Mouse (Mus musculus) embryonic facial prominence, embryonic 12.5 days (tissue): ENCODE measurements around the gene Abtb2. TPM values are rescaled to one million over a fixed set of nuclear protein-coding genes. Genes with fewer than 3 reads are reported as not detected.

Experiments
- ATAC-seq: fragments of 200-750 bp; cut with Nextera tagmentation; 2 replicates; pipeline ENCODE4 v1.8.0; 2017; ENCODE audit not compliant: insufficient number of reproducible peaks, insufficient read depth, low FRiP score, low TSS enrichment
- H3K27ac ChIP-seq: fragments of 300-500 bp; sonication (generic); 2 replicates; pipeline ENCODE4 v1.5.1; 2016; ENCODE audit warnings: mild to moderate bottlenecking
- H3K27me3 ChIP-seq: fragments of 300-500 bp; sonication (generic); 2 replicates; pipeline ENCODE4 v1.6.1; 2016; ENCODE audit warnings: mild to moderate bottlenecking, moderate library complexity
- H3K36me3 ChIP-seq: fragments of 300-500 bp; sonication (generic); 2 replicates; pipeline ENCODE4 v1.6.1; 2016; ENCODE audit warnings: mild to moderate bottlenecking
- H3K4me1 ChIP-seq: fragments of 300-500 bp; sonication (generic); 2 replicates; pipeline ENCODE4 v1.6.1; 2016
- H3K4me2 ChIP-seq: fragments of 300-500 bp; sonication (generic); replicated peaks from 2 replicates; pipeline ENCODE4 v1.6.1; 2016; ENCODE audit warnings: mild to moderate bottlenecking, moderate library complexity
- H3K4me3 ChIP-seq: fragments of 300-500 bp; sonication (generic); 2 replicates; pipeline ENCODE4 v1.5.1; 2016; ENCODE audit warnings: mild to moderate bottlenecking
- H3K9ac ChIP-seq: fragments of 300-500 bp; sonication (generic); 2 replicates; pipeline ENCODE4 v1.6.1; 2016; ENCODE audit warnings: mild to moderate bottlenecking, moderate library complexity
- H3K9me3 ChIP-seq: fragments of 300-500 bp; sonication (generic); 2 replicates; pipeline ENCODE4 v1.6.1; 2016; ENCODE audit warnings: mild to moderate bottlenecking, moderate library complexity
- WGBS: fragments of 180-500 bp; shearing (Covaris S2); methylation state at CpG from one replicate; pipeline ENCODE4 v1.1.7; 2016; 5-methylcytosine and 5-hydroxymethylcytosine counted together
- polyA plus RNA-seq: library from polyadenylated mRNA; unstranded; fragments of >200 nt; fragmentation: Nextera tagmentation; extraction: Ambion mirVana; gene quantifications from 2 replicates; pipeline ENCODE4 v1.2.1, GENCODE M21; 2016

The Abtb2 gene
- polyA plus RNA-seq, 1 experiment from 2014 or later: 21.2 TPM

DNA sequence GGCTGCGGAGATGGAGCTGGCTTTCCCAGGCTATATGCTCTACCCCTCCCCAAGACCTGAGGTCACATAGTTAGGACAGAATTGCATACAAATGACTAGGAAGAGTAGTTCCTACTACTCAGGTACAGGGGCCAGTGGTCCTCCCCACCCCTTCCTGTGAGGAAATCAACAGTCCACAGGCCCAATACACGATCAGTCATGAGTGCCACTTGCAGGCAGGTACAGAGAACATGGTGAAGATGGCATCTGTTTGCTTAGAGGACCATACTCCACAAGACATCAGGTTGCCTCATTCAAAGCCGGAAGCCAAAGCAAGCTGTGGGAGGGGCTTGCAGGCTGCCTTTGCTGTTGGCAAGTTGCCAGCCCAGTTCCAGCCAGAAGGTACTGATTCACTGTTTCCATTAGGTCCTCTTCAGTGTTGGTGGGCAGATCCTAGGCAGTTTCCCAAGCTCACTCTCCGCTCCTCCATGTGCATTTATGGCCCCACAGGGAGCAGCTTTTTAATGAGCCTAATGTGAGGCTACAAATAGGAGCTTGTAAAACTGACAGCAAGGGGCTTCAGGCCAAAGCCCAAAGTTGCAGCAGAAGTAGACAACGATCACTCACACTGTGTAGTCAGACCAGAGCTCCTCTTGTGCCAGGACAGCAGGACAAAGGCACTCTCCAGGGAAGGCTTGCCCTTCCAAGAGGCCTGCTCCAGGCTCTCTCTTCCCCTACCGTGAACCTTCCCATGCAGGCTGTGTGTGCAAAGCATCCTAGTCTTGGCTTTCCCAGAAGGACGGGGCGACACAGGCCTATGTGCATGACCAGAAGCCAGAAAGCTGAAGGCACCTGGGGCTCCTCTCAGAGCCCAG, 102.1 kb downstream of the Abtb2 start:
- ATAC-seq: no peak
- no peak overlapping the region for H3K4me2 ChIP-seq
- H3K9ac ChIP-seq: no peak overlapping the region
- no peaks in the 10 kb centered on the region for H3K36me3 ChIP-seq
- H3K9me3 ChIP-seq: no peaks in the 10 kb centered on the region
- peaks cover 18% of the 10 kb centered on the region for H3K4me1 ChIP-seq
- 70% methylated on average over 8 of the region's 8 CpGs for WGBS
- no peak overlapping the region for H3K4me3 ChIP-seq
- H3K27ac ChIP-seq: no peak overlapping the region
- no peaks in the 10 kb centered on the region for H3K27me3 ChIP-seq

DNA sequence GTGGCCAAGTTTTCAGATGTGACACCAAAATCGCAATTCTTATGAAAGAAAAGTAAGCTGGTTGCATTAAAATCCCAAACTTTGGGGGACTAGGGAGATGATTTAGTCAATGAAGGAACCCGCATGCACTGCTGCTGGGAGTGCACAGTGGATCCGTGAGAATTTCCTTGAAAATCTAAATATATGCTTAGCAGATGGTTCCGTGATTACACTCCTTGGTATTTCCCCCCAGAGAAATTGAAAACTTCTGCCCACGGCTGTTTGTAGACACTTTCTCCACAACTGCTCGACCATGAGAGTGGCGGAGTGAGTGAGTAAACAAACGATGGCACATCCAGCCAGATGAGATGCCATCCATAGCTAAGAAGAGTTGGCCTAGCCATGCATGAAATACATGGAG, 102.8 kb downstream of the Abtb2 start:
- peaks cover 18% of the 10 kb centered on the region for H3K4me1 ChIP-seq
- no peaks in the 10 kb centered on the region for H3K36me3 ChIP-seq
- H3K9me3 ChIP-seq: no peaks in the 10 kb centered on the region
- no peak for ATAC-seq
- H3K4me2 ChIP-seq: no peak overlapping the region
- H3K9ac ChIP-seq: no peak overlapping the region
- no peak overlapping the region for H3K4me3 ChIP-seq
- 67% methylated on average over 8 of the region's 8 CpGs for WGBS
- no peaks in the 10 kb centered on the region for H3K27me3 ChIP-seq
- no peak overlapping the region for H3K27ac ChIP-seq

- no peak overlapping the region for H3K4me3 ChIP-seq
- H3K27me3 ChIP-seq: no peaks in the 10 kb centered on the region
- no peaks in the 10 kb centered on the region for H3K36me3 ChIP-seq
- ATAC-seq: no peak
- H3K27ac ChIP-seq: no peak overlapping the region
- no peak overlapping the region for H3K9ac ChIP-seq
- H3K9me3 ChIP-seq: no peaks in the 10 kb centered on the region
- no peak overlapping the region for H3K4me2 ChIP-seq
- peaks cover 18% of the 10 kb centered on the region for H3K4me1 ChIP-seq
- WGBS: 79% methylated on average over 4 of the region's 4 CpGs
Observed at GRCm38 (mm10) chr2:103669561-103669960, 103.5 kb downstream of the Abtb2 start.

- peaks cover 18% of the 10 kb centered on the region for H3K4me1 ChIP-seq
- 71% methylated on average over 3 of the region's 3 CpGs for WGBS
- H3K4me2 ChIP-seq: no peak overlapping the region
- H3K4me3 ChIP-seq: no peak overlapping the region
- no peak; the same call in 1 of the 2 replicates for ATAC-seq
- H3K36me3 ChIP-seq: no peaks in the 10 kb centered on the region
- no peaks in the 10 kb centered on the region for H3K27me3 ChIP-seq
- H3K9me3 ChIP-seq: no peaks in the 10 kb centered on the region
- H3K27ac ChIP-seq: no peak overlapping the region
- no peak overlapping the region for H3K9ac ChIP-seq
Observed at GRCm38 (mm10) chr2:103670276-103670680, 104.2 kb downstream of the Abtb2 start.

DNA sequence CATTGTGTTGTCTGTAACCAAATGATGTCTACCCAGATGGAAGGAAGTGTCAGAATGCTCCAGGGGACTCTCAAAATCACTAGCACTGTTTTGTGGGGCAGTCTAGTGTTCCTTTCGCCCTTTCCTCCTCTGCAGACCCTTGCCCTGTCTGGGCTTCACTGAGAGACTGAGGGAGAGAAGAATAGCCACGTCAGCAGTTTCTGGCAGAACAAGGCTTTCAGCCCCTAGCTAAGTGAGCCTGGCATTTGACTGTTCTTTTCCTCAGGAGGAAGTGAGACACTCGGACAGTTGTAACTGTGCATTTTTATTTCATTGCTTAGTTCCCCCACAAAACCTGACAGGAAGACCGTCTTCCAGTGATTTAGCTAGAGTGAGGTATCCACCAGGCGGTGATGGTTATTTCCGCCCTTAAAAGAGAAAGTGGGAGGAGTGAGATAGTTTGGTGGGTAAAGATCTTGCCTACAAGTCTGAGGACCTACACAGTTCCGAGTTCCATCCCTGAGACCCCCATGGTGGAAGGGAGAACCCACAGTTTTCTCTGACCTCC, 106.5 kb downstream of the Abtb2 start:
- Histone ChIP-seq H3K27ac (no peak overlapping the region), H3K4me1 (peaks cover 34% of the 10 kb centered on the region), H3K4me3 (no peak overlapping the region), H3K9ac (no peak overlapping the region), H3K27me3 (no peaks in the 10 kb centered on the region), H3K9me3 (no peaks in the 10 kb centered on the region), H3K36me3 (no peaks in the 10 kb centered on the region), H3K4me2 (no peak overlapping the region)
- no peak for ATAC-seq
- 63% methylated on average over 7 of the region's 7 CpGs for WGBS

DNA sequence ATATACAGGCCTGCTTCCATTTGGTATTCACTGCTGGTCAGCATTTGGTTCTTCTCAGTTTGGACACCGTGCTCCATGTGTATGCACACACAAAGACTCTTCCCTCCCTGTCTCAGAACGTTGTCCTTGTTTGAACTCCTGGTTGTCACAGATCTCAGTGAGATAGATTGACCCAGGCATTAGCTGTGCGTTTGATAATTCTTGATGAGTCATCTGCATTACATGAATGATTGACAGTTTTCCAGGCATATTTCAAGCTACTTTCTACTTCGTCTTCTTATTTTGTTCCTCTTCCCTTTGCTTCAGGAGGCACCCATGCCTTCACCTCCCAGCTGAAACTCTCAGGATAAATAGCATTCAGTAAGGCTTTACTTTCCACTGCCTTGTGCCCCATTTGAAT, 107.5 kb downstream of the Abtb2 start:
- Histone ChIP-seq H3K27ac (no peak overlapping the region), H3K9me3 (no peaks in the 10 kb centered on the region), H3K4me2 (no peak overlapping the region), H3K27me3 (no peaks in the 10 kb centered on the region), H3K4me3 (no peak overlapping the region), H3K4me1 (peaks cover 33% of the 10 kb centered on the region), H3K9ac (no peak overlapping the region), H3K36me3 (no peaks in the 10 kb centered on the region)
- no peak for ATAC-seq
- 81% methylated on average over 4 of the region's 4 CpGs for whole genome bisulfite sequencing

GRCm38 (mm10) chr2:103675391-103675790, 109.3 kb downstream of the Abtb2 start:
- no peak overlapping the region for H3K4me3 ChIP-seq
- no peaks in the 10 kb centered on the region for H3K27me3 ChIP-seq
- H3K4me1 ChIP-seq: peaks cover 25% of the 10 kb centered on the region
- H3K36me3 ChIP-seq: no peaks in the 10 kb centered on the region
- WGBS: 88% methylated on average over 5 of the region's 5 CpGs
- H3K9ac ChIP-seq: no peak overlapping the region
- no peak overlapping the region for H3K27ac ChIP-seq
- no peak overlapping the region for H3K4me2 ChIP-seq
- no peak for ATAC-seq
- H3K9me3 ChIP-seq: no peaks in the 10 kb centered on the region

DNA sequence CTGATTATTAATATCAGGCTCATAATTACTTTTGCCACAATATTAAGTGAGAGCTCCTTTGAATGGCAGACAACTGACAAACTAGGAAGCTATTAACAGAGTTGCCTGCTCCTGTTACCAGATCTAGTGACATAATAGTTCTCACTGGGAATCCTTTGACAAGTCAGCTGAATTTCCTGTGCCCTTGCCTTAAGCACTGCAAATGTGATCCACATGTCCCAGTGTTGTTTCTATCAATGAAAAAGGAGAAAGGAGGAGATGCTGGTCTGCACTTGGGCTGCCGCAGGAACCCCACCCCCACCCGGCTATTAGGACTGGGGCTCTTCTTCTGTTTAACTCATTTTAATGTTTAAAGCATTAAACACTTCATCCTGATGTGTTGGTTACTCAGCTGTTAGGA, 110.7 kb downstream of the Abtb2 start:
- Histone ChIP-seq H3K9me3 (no peaks in the 10 kb centered on the region), H3K4me2 (no peak overlapping the region), H3K27me3 (no peaks in the 10 kb centered on the region), H3K4me1 (peaks cover 25% of the 10 kb centered on the region), H3K9ac (no peak overlapping the region), H3K4me3 (no peak overlapping the region), H3K27ac (no peak overlapping the region), H3K36me3 (no peaks in the 10 kb centered on the region)
- 23% methylated on average over 2 of the region's 2 CpGs for WGBS
- no peak for ATAC-seq

DNA sequence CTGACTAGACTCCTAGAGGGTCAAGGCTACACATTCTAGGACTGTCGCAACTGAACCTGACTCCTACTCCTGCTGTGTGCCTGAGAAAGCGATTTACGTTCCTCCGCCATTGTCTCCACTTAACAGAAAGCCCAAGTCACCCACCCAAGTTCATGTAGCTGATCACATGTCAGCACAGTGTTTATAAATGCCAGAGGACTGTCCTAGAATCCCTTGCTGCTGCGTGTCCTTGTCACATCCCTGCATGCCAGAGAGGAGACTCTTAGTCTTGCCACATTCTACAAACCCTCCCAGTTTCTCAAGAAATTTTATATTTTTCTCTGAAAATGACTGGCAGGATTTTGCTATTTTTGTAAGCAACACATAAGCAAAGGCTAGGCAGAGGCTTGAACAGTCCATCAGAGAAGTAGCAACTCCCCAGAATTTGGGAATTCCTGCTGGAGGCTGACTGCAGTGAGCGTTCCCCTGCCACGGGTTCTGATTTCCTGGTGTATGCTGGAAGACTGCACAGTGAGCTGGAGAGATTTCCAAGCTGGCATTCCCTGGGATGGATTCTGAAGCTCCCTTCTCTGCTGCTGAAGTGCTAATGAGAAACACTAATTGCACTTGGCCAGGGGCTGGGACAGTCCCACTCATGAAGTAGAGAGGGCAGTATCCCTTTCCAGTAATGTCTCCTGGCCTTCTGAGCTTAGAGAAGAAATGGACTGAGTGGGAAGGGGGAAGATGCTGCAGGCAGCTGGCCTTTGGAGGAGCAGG, 111.7 kb downstream of the Abtb2 start:
- Histone ChIP-seq H3K4me3 (no peak overlapping the region), H3K4me1 (peaks cover 25% of the 10 kb centered on the region), H3K36me3 (no peaks in the 10 kb centered on the region), H3K4me2 (no peak overlapping the region), H3K9me3 (no peaks in the 10 kb centered on the region), H3K27ac (no peak overlapping the region), H3K27me3 (no peaks in the 10 kb centered on the region), H3K9ac (no peak overlapping the region)
- 60% methylated on average over 7 of the region's 7 CpGs for WGBS
- ATAC-seq: no peak

GRCm38 (mm10) chr2:103678433-103678832, 112.3 kb downstream of the Abtb2 start:
- Histone ChIP-seq H3K9me3 (no peaks in the 10 kb centered on the region), H3K36me3 (no peaks in the 10 kb centered on the region), H3K4me1 (peaks cover 25% of the 10 kb centered on the region), H3K9ac (no peak overlapping the region), H3K27ac (no peak overlapping the region), H3K27me3 (no peaks in the 10 kb centered on the region), H3K4me2 (no peak overlapping the region), H3K4me3 (no peak overlapping the region)
- no peak for ATAC-seq
- 78% methylated on average over 6 of the region's 6 CpGs for WGBS

DNA sequence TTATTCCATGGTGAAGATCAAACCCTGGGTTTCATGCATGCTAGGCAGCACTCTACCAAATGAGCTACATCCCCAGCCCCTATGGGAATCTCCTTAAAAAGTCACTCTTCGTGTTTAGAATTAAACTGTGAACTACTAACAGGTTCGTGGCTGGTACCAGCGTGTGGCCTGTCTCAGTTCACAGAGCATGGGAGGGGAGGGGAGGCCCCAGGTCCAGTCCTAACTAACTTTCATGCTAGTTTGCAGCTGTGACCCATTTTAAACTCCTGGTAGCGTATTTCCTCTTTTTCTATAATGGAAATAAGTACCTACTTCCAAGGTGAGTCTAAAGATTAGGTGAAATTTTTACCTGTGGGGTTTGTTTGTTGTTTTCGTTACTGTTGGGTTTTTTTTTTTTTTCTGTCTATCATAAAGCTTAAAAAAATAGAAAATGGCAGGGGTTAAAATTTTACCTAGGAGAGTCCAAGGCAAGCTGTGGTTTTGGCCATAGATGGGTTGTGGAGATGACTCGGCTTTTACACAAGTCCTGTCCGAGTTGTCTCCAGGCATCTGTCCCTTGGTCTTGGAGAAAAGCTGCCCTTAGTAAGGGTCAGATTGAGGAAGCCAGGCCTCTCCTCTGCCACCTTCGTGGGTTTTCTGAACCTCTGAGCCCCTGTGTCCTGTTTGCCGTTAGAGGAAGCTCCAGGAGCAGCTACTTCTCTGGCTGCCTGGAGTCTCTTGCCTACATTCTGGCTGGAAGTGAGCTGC, 114.4 kb downstream of the Abtb2 start:
- no peak overlapping the region for H3K27ac ChIP-seq
- WGBS: 63% methylated on average over 9 of the region's 9 CpGs

More for the DNA sequence above, 114.4 kb downstream of the Abtb2 start:
- Histone ChIP-seq H3K4me3 (no peak overlapping the region), H3K9ac (no peak overlapping the region), H3K4me1 (peaks cover 38% of the 10 kb centered on the region), H3K9me3 (no peaks in the 10 kb centered on the region), H3K4me2 (no peak overlapping the region), H3K27me3 (no peaks in the 10 kb centered on the region), H3K36me3 (no peaks in the 10 kb centered on the region)
- no peak for ATAC-seq
